Mouse (Mus musculus) thymus, adult 2 months (tissue): Measurements from ENCODE around the gene Chst8. TPM values are rescaled to one million over a fixed set of nuclear protein-coding genes. Genes with fewer than 3 reads are reported as not detected.

ENCODE experiments used
- DNase-seq: peaks from one replicate; pipeline ENCODE4 v3.0.0; 2021
- H3K27ac ChIP-seq: fragments of 200-500 bp; 2 replicates; pipeline ENCODE4 v1.5.1; 2012; ENCODE audit warnings: low read length, control low read depth; ENCODE audit not compliant: control insufficient read depth, insufficient read depth
- H3K27me3 ChIP-seq: fragments of 200-500 bp; 2 replicates; pipeline ENCODE4 v1.6.1; 2012; ENCODE audit warnings: mild to moderate bottlenecking, low read length, moderate library complexity, mixed read lengths; ENCODE audit not compliant: control insufficient read depth, insufficient read depth
- H3K36me3 ChIP-seq: fragments of 200-500 bp; 2 replicates; pipeline ENCODE4 v1.6.1; 2012; ENCODE audit warnings: mild to moderate bottlenecking, low read length, moderate library complexity; ENCODE audit not compliant: control insufficient read depth, insufficient read depth
- H3K4me1 ChIP-seq: fragments of 200-500 bp; replicated peaks from 2 replicates; pipeline ENCODE4 v1.6.1; 2012; ENCODE audit warnings: low read length; ENCODE audit not compliant: control insufficient read depth, insufficient read depth
- H3K4me3 ChIP-seq: fragments of 200-500 bp; 2 replicates; pipeline ENCODE4 v1.5.1; 2012; ENCODE audit warnings: mild to moderate bottlenecking, low read length, control low read depth, moderate library complexity; ENCODE audit not compliant: control insufficient read depth, insufficient read depth
- CTCF ChIP-seq: fragments of 200-500 bp; IDR thresholded peaks from 2 replicates; pipeline ENCODE4 v1.5.1; 2012; ENCODE audit warnings: mild to moderate bottlenecking, control low read depth, low read length, moderate library complexity, borderline replicate concordance; ENCODE audit not compliant: control insufficient read depth, poor library complexity, insufficient read depth; ENCODE audit errors: extremely low read depth
- POLR2A ChIP-seq: fragments of 200-500 bp; IDR thresholded peaks from 2 replicates; pipeline ENCODE4 v1.6.1; 2012; ENCODE audit warnings: mild to moderate bottlenecking, low read length, control low read depth, moderate library complexity; ENCODE audit not compliant: control insufficient read depth, poor library complexity, insufficient read depth; ENCODE audit errors: extremely low read depth
- WGBS: fragments of 180-500 bp; shearing (Covaris S2); methylation state at CpG from one replicate; pipeline ENCODE4 v1.1.7; 2018; 5-methylcytosine and 5-hydroxymethylcytosine counted together
- polyA plus RNA-seq: library from polyadenylated mRNA; depleted of rRNA; stranded (reverse); fragments of >200 nt; gene quantifications from 2 replicates; pipeline ENCODE4 v1.2.3, GENCODE M21; 2012

The Chst8 gene
- polyA plus RNA-seq, 1 experiment: 6.3 TPM

GRCm38 (mm10) chr7:34693916-34694315 lies 118.6 kb downstream of the Chst8 start:
- WGBS: 97% methylated on average over 13 of the region's 13 CpGs
- H3K27ac ChIP-seq: no peak overlapping the region
- no peaks in the 10 kb centered on the region for H3K27me3 ChIP-seq
- H3K4me3 ChIP-seq: no peak overlapping the region
- H3K36me3 ChIP-seq: no peaks in the 10 kb centered on the region
- no peak for DNase-seq
- no peaks in the 10 kb centered on the region for H3K4me1 ChIP-seq
- TF ChIP-seq POLR2A (no peak), CTCF (no peak)

DNA sequence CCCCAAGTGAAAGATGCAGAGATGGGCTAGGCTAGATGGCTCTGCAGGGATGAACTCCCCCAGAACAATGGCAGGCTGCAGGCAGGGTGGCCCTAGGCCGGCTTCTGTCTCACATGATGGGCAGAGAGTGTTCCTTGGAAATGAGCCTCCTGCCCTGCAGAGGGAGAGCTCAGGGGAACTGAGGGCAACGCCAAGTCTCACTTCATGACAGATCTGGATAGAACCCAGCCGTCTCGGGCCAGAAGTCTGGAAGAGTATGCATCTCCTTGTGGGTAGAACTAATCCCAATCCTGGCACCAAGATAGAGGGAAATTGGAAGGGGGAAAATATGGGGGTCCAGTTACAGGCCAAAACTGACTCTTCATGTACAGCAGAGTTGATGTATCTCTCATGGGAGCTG lies 119.4 kb downstream of the Chst8 start:
- Histone ChIP-seq H3K27ac (no peak overlapping the region), H3K4me1 (no peaks in the 10 kb centered on the region), H3K36me3 (no peaks in the 10 kb centered on the region), H3K27me3 (no peaks in the 10 kb centered on the region), H3K4me3 (no peak overlapping the region)
- TF ChIP-seq POLR2A (no peak), CTCF (no peak)
- DNase-seq: no peak
- 85% methylated on average over 4 of the region's 4 CpGs for WGBS

GRCm38 (mm10) chr7:34690111-34690510 lies 122.4 kb downstream of the Chst8 start:
- H3K27me3 ChIP-seq: no peaks in the 10 kb centered on the region
- no peak overlapping the region for H3K27ac ChIP-seq
- TF ChIP-seq CTCF: no peak
- TF ChIP-seq POLR2A: no peak
- H3K4me1 ChIP-seq: no peaks in the 10 kb centered on the region
- 84% methylated on average over 13 of the region's 13 CpGs for WGBS
- DNase-seq: no peak
- H3K4me3 ChIP-seq: no peak overlapping the region
- no peaks in the 10 kb centered on the region for H3K36me3 ChIP-seq

GRCm38 (mm10) chr7:34689028-34689427 lies 123.5 kb downstream of the Chst8 start:
- no peak for DNase-seq
- H3K4me3 ChIP-seq: no peak overlapping the region
- no peaks in the 10 kb centered on the region for H3K27me3 ChIP-seq
- no peaks in the 10 kb centered on the region for H3K36me3 ChIP-seq
- WGBS: 36% methylated on average over 6 of the region's 6 CpGs
- H3K27ac ChIP-seq: no peak overlapping the region
- H3K4me1 ChIP-seq: no peaks in the 10 kb centered on the region
- TF ChIP-seq CTCF (no peak), POLR2A (no peak)

DNA sequence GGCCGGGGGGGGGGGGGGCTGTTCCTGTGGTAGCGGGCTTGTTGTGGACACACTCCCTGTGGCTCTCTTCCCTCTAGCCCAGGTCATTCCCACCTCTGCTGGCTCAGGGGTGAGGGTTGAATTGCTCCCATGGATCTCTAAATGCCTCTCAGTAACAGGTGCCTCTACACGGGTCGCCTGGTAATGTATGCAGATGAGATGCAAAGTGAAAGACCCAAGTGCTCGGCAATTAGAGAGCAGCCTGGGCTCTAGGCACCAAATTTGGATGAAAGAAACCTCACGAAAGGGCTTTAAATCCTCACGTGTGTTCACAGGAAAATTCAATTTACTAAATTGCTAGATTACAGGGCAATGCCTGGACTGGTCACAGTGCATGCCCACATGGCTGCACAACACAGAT lies 126.7 kb downstream of the Chst8 start:
- WGBS: 41% methylated on average over 7 of the region's 7 CpGs
- TF ChIP-seq POLR2A: no peak
- no peak overlapping the region for H3K27ac ChIP-seq
- H3K4me1 ChIP-seq: no peaks in the 10 kb centered on the region
- H3K27me3 ChIP-seq: no peaks in the 10 kb centered on the region
- no peak for DNase-seq
- no peak overlapping the region for H3K4me3 ChIP-seq
- H3K36me3 ChIP-seq: no peaks in the 10 kb centered on the region

GRCm38 (mm10) chr7:34685176-34685575 lies 127.3 kb downstream of the Chst8 start:
- H3K27ac ChIP-seq: no peak overlapping the region
- H3K36me3 ChIP-seq: no peaks in the 10 kb centered on the region
- TF ChIP-seq POLR2A (no peak), CTCF (no peak)
- DNase-seq: no peak
- 77% methylated on average over 4 of the region's 4 CpGs for WGBS
- no peaks in the 10 kb centered on the region for H3K4me1 ChIP-seq
- no peaks in the 10 kb centered on the region for H3K27me3 ChIP-seq
- no peak overlapping the region for H3K4me3 ChIP-seq

GRCm38 (mm10) chr7:34680771-34681421 lies 131.6 kb downstream of the Chst8 start:
- Histone ChIP-seq H3K27ac (no peak overlapping the region), H3K36me3 (no peaks in the 10 kb centered on the region), H3K4me1 (no peaks in the 10 kb centered on the region), H3K4me3 (no peak overlapping the region), H3K27me3 (no peaks in the 10 kb centered on the region)
- 78% methylated on average over 15 of the region's 15 CpGs for WGBS
- no peak for TF ChIP-seq CTCF
- TF ChIP-seq POLR2A: no peak
- DNase-seq: no peak
